Mouse (Mus musculus) liver (tissue): ENCODE results near the gene Phlda3.

Experiments
- DNase-seq: peaks from one replicate; pipeline ENCODE4 v3.0.0-alpha.2; 2020; ENCODE audit warnings: mixed read lengths

Gene Phlda3

DNA sequence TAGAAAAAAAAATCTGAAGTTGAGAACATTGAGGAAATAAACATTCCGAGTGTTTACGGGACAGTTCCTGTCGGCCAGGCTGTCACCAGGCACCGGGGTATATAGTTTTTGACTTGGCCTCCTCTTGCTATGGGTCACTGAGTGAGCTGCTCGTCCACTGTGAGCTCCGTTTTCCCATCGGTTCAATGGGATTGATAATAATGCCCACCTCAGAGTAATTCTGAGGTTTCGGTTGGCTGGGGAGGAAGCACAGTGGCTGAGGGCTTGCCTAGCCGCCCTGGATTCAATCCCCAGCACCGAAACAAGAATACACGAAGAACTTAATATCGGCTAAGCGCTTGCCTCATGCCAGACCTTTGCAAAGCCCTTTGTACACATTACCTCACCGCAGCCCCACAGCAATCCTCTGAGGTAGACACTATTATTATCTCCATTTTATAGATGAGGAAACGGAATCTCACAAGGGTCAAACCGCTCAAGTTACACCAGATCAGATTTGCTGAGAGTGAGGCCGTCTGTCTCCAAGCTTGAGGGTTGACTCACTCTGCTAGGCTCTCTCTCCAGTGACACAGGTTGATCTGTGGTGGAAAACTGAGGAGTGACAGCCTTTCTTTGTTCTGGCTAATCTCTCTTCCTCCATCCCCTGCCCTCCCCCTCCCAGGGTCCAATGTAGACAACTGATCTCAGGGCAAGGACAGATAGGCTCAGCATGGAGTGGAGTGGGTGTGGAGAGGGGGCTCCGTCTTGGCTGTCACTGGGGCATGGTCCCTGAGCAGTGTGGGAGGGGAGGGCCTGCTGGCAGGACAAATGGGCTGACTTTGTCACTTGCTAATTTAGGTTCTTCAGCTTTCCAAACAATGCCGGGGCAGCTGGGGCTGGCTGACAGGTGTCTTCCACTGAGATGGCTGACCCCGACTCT lies 28.6 kb downstream of the Phlda3 start:
- DNase-seq = no peak

- no peak for DNase-seq
Measured at GRCm38 (mm10) chr1:135798492-135798891, 32.6 kb downstream of the Phlda3 start.

GRCm38 (mm10) chr1:135799109-135799627 lies 33.2 kb downstream of the Phlda3 start:
- no peak for DNase-seq

DNA sequence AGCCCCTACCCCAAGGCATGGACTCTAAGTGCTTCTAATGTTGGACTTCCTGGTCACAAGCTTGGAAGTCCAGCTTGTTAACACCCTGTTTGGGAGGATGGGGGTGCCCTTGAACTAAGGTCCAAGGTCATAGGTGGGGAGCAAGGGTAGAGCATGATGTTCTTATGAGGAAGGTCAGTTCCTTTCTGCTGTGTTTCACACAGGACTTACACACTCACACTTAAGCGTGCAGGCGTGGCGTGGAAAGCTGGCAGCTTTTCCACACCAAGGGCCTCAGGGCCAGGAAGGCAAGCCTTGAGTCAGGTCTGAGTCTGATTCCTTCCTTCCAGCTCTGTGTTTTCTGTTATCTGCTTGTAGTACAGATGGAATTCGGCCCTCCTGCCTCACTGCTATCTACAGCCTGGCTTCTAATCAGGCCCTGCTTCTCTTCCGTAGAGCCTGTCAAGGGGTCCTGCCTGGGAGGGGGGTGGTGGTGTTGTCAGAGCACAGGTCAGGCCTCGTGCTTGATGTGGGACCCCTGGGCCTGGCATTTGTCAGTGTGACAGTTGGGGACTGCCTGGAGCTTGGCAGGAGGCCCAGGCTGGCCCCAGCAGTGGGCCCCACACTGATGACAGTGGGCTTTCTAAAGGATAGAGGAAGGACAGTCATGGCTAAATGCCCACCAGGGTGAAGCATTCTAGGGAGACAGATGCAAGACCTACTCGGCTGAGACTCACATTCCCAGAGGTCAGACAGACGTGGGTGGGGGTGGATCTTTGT lies 34.5 kb downstream of the Phlda3 start:
- DNase-seq = peak; percentile 59

GRCm38 (mm10) chr1:135807546-135807945 lies 41.6 kb downstream of the Phlda3 start:
- no peak for DNase-seq

DNA sequence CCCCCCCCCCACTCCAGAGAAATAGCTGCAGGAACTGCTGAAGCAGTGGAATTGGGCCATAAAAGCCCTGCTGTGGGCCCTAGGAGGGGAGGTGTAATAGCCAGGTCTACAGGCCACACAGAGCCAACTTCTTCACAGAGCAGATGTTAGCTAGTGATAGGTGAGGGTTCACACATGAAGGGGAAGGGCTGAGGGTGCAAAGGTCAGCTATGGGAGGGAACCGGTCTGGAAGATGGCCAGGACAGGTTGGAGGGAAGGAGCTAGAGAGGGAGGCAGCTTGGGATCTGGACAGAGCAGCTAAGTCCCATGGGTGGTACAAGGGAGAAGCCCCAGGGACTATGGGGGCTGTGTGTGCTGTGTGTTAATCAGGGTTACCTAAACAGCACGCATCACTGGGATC lies 44.3 kb downstream of the Phlda3 start:
- DNase-seq = no peak

DNA sequence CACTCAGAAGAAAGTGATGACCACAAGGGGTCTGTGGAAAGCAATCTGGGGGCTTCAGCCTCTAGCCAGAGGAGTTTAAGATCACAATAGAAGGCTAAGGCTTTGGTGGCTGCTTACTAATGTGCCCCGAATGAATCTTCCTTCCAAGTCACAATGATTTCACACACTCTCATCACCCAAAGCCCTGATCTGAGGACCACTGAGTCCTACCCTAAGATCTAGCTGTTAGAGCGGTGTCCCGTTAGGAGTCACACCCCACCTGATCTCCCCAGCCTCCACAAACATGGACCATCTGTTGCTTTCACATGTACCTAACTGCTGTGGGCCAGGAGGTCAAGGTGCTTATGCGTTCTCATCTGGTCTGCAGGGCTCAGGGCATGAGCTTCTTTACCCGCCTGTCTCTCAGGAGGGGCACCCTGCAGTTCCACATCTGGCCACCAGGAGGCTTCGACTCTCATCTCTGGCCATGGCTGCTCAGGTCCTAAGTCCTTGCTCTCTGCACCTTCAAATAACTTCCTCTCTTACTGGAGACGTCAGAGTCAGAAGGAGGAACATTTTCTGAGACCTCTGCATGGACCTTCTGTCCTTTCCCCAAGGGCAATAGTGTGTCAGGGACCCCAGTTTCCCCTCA lies 45.2 kb downstream of the Phlda3 start:
- peak; percentile 82 for DNase-seq

DNA sequence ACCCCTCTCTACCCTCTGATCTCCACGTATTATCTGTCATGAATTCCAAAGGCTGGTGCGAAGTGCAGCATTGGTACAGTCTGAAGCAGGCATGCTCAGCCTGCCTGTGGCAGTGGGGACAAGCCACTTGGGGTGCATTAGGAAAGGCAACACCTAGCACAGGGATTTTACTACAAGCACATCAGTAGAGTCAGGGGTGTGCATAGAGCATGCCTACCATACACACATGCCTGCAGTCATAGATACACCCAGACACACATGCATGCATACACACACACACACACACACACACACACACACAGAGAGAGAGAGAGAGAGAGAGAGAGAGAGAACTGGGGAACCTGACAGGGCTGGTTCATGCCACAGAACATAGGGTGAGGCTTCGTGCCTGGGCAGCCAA lies 46.3 kb downstream of the Phlda3 start:
- no peak for DNase-seq

GRCm38 (mm10) chr1:135812618-135813017 lies 46.7 kb downstream of the Phlda3 start:
- DNase-seq = no peak

DNA sequence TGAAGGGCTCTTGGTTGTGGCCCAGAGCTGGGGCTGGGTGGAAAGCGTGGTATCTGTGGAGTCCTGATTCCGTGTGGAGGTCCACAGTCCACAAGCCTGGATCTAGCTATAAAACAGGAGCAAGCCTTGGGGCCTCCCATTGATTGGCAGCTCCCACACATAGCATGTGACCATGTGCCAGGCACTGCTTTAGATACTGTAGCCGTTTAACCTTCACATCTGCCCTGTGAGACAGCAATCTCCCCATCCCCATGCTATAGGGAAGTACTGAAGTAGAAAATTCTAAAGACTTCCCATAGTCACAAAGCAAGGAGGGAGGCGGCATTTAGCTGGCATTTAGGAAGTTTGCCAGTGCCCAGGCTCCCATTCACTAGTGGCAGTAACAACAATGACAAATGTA lies 47.2 kb downstream of the Phlda3 start:
- DNase-seq = no peak

DNA sequence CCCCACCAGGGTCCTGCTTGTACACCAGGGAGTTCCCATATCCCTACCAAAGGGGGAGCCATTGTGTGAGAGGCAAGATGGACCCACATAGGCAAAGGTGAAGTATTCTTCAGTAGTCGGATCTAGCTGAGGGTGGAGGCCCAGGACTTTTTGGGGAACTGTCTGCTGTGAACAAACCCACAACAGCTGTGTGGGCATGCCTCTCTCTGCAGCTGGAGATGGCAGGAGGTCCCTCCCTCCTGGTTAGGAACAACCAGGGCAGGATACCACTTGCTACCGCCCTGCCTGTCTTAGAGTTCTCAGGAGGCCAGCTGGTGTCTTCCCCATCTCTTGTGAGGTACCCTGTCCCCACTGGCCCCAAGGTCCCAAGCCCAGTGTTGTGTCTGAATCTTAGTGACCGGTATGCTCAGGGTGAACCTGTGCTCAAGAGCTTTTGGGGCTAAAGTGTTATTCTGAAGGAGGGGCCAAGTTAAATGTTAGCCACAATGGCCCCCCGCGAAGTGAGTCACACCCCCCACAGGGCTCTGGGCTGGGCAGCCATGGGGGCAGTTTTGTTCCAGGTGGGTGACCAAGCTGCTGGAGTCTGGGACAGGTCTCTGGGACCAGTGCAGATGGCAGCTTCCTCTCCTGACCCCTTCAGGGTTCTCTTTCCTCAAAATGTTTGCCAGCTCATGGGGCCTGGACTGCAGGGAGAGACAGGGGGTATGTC lies 47.9 kb downstream of the Phlda3 start:
- no peak for DNase-seq

- DNase-seq = no peak
Measured at GRCm38 (mm10) chr1:135814531-135814930, 48.6 kb downstream of the Phlda3 start.

DNA sequence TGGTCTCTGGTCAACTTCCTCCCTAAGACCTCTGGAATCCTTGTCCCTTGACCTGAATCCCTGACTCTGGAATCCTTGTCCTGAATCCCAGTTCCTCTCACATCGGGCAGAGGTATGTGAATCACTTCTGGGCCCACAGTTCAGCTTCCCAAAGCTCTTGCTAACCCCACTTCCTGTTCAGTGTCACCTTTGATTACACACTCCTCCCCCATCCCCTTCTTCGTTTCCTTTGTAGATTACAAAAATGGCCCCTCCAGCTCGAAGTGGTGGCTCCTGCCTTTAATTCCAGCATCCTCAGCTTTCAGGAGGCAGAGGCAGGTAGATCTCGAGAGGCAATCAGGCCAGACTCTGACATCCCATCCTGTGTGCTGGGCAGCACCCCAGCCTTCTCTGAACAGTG lies 51.7 kb downstream of the Phlda3 start:
- no peak for DNase-seq

- no peak for DNase-seq
Measured at GRCm38 (mm10) chr1:135818481-135819086, 52.7 kb downstream of the Phlda3 start, which contains the start of gene Lad1. Lad1 (plus strand) TSS chr1:135818598.
